ENCODE assay signal across 21 mouse cellular contexts in genomic region chr7:91161643-91162175, GRCm38 (mm10).
DNase-seq lines count a peak whose midpoint lies in the region; ATAC-seq lines count a peak whose summit lies in the region.
"Had no signal": no experiment of that assay in that cellular context is flagged by ENCODE, and none has a peak within 500 bp of the region (broad histone marks: within the 10 kb centered on the region; RNA-seq: fewer than 3 reads in every experiment).

No protein-coding gene starts in this region.

- H3K4me1 ChIP-seq in midbrain, embryonic 11.5 days (ENCODE audit: control insufficient read depth, insufficient read depth, low read length) = no peaks in the 10 kb centered on the region
- no peaks in the 10 kb centered on the region for H3K4me1 ChIP-seq in midbrain, embryonic 10.5 days
- H3K4me1 ChIP-seq in hindbrain, embryonic 14.5 days (replicated peaks; ENCODE audit: control insufficient read depth, insufficient read depth, low read length) = no peaks in the 10 kb centered on the region; the same call in none of the 2 replicates
- no peaks in the 10 kb centered on the region for H3K4me1 ChIP-seq in midbrain, embryonic 14.5 days (ENCODE audit: control insufficient read depth, insufficient read depth, low read length)
- H3K4me1 ChIP-seq: limb, embryonic 15.5 days; lung, embryonic 15.5 days; megakaryocyte, embryonic 14.5 days had no signal

- no peak overlapping the region for H3K4me2 ChIP-seq in midbrain, embryonic 11.5 days
- no peak overlapping the region for H3K4me2 ChIP-seq in hindbrain, embryonic 14.5 days (replicated peaks)
- H3K4me2 ChIP-seq in midbrain, embryonic 14.5 days (ENCODE audit: low read length) = no peak overlapping the region
- H3K4me2 ChIP-seq: limb, embryonic 15.5 days; lung, embryonic 15.5 days had no signal

- H3K36me3 ChIP-seq in midbrain, embryonic 11.5 days (ENCODE audit: control insufficient read depth, insufficient read depth, low read length) = no peaks in the 10 kb centered on the region
- no peaks in the 10 kb centered on the region for H3K36me3 ChIP-seq in midbrain, embryonic 10.5 days
- no peaks in the 10 kb centered on the region for H3K36me3 ChIP-seq in hindbrain, embryonic 14.5 days (replicated peaks; ENCODE audit: control insufficient read depth, insufficient read depth)
- H3K36me3 ChIP-seq in midbrain, embryonic 14.5 days (ENCODE audit: control insufficient read depth, insufficient read depth, low read length) = no peaks in the 10 kb centered on the region
- H3K36me3 ChIP-seq: limb, embryonic 15.5 days; lung, embryonic 15.5 days had no signal

- no peak overlapping the region for H3K4me3 ChIP-seq in midbrain, embryonic 11.5 days (ENCODE audit: low read depth, low read length)
- H3K4me3 ChIP-seq in midbrain, embryonic 10.5 days = no peak overlapping the region
- no peak overlapping the region for H3K4me3 ChIP-seq in hindbrain, embryonic 14.5 days (replicated peaks; ENCODE audit: low read length)
- H3K4me3 ChIP-seq in midbrain, embryonic 14.5 days (replicated peaks; ENCODE audit: low read depth, low read length) = no peak overlapping the region
- H3K4me3 ChIP-seq: limb, embryonic 15.5 days; lung, embryonic 15.5 days; megakaryocyte, embryonic 14.5 days had no signal

- no peak for ATAC-seq in midbrain, embryonic 11.5 days (ENCODE audit: low FRiP score)
- ATAC-seq in hindbrain, embryonic 14.5 days (ENCODE audit: low FRiP score) = peak; percentile 62
- no peak; the same call in 1 of the 2 replicates for ATAC-seq in midbrain, embryonic 14.5 days (ENCODE audit: low FRiP score, low TSS enrichment)

- no peak overlapping the region for H3K27ac ChIP-seq in midbrain, embryonic 11.5 days (ENCODE audit: low read depth, low read length)
- no peak overlapping the region for H3K27ac ChIP-seq in midbrain, embryonic 10.5 days (replicated peaks)
- no peak overlapping the region; the same call in 1 of the 2 replicates for H3K27ac ChIP-seq in hindbrain, embryonic 14.5 days
- no peak overlapping the region for H3K27ac ChIP-seq in midbrain, embryonic 14.5 days (replicated peaks; ENCODE audit: low read depth, low read length)
- H3K27ac ChIP-seq: kidney, postnatal 0 days; limb, embryonic 15.5 days; liver, embryonic 14.5 days; lung, embryonic 15.5 days; stomach, postnatal 0 days had no signal

- no peaks in the 10 kb centered on the region for H3K9me3 ChIP-seq in midbrain, embryonic 11.5 days (ENCODE audit: control insufficient read depth, low read length)
- no peaks in the 10 kb centered on the region for H3K9me3 ChIP-seq in midbrain, embryonic 10.5 days (replicated peaks)
- no peaks in the 10 kb centered on the region for H3K9me3 ChIP-seq in hindbrain, embryonic 14.5 days (ENCODE audit: control insufficient read depth, low read length)
- H3K9me3 ChIP-seq in midbrain, embryonic 14.5 days (ENCODE audit: control insufficient read depth, low read length) = no peaks in the 10 kb centered on the region
- H3K9me3 ChIP-seq: limb, embryonic 15.5 days; lung, embryonic 15.5 days; megakaryocyte, embryonic 14.5 days had no signal

- 78% methylated on average over 2 of the region's 2 CpGs for WGBS in midbrain, embryonic 11.5 days
- WGBS in midbrain, embryonic 10.5 days = 83% methylated on average over 2 of the region's 2 CpGs
- 35% methylated on average over 2 of the region's 2 CpGs for WGBS in hindbrain, embryonic 14.5 days
- WGBS in midbrain, embryonic 14.5 days = 53% methylated on average over 2 of the region's 2 CpGs

- peak; percentile 84 for DNase-seq in midbrain, embryonic 11.5 days (ENCODE audit: low spot score, missing footprints)
- no peak for DNase-seq in midbrain, embryonic 10.5 days (ENCODE audit: low spot score)
- DNase-seq in hindbrain, embryonic 14.5 days (ENCODE audit: low spot score) = no peak
- peak; percentile 25 for DNase-seq in midbrain, embryonic 14.5 days
- no peak for DNase-seq in layer of hippocampus, postnatal 25 days (ENCODE audit: extremely low spot score in 1 of 2, low spot score in 1 of 2)
- no peak for DNase-seq in thymus, postnatal 0 days (ENCODE audit: low spot score)
- DNase-seq in urinary bladder, adult 2 months (ENCODE audit: low spot score) = no peak
- DNase-seq: adrenal gland, adult 2 months; cerebellum, adult 11-12 months; cerebellum, postnatal 14 days; kidney, adult 11 months; layer of hippocampus, adult 9-11 months; left cerebral cortex, postnatal 4 days; lung, postnatal 36 days; thymus, adult 2 months had no signal

- no peak overlapping the region for H3K9ac ChIP-seq in midbrain, embryonic 11.5 days (ENCODE audit: low read length)
- no peak overlapping the region for H3K9ac ChIP-seq in hindbrain, embryonic 14.5 days
- H3K9ac ChIP-seq in midbrain, embryonic 14.5 days (replicated peaks; ENCODE audit: low read length) = no peak overlapping the region
- H3K9ac ChIP-seq: limb, embryonic 15.5 days; liver, embryonic 14.5 days; lung, embryonic 15.5 days had no signal

- H3K27me3 ChIP-seq in midbrain, embryonic 11.5 days (ENCODE audit: control insufficient read depth, insufficient read depth, low read length) = no peaks in the 10 kb centered on the region
- H3K27me3 ChIP-seq in midbrain, embryonic 10.5 days (ENCODE audit: low read depth, poor library complexity, severe bottlenecking) = no peaks in the 10 kb centered on the region
- no peaks in the 10 kb centered on the region for H3K27me3 ChIP-seq in hindbrain, embryonic 14.5 days (ENCODE audit: control insufficient read depth, insufficient read depth, low read length)
- no peaks in the 10 kb centered on the region for H3K27me3 ChIP-seq in midbrain, embryonic 14.5 days (ENCODE audit: control insufficient read depth, insufficient read depth, low read length)
- H3K27me3 ChIP-seq: limb, embryonic 15.5 days; lung, embryonic 15.5 days; megakaryocyte, embryonic 14.5 days had no signal

Comparison
In these comparisons a context has a peak if more than half of its experiments do, and no peak if none do; other contexts are left out.
1. DNase-seq: peak in midbrain, embryonic 11.5 days (single experiment) and midbrain, embryonic 14.5 days (single experiment); none in midbrain, embryonic 10.5 days (single experiment), hindbrain, embryonic 14.5 days (single experiment), layer of hippocampus, postnatal 25 days (0 of 2), thymus, postnatal 0 days (single experiment) and urinary bladder, adult 2 months (single experiment).